Mouse (Mus musculus): Measurements from ENCODE around the gene Islr. TPM values are rescaled to one million over a fixed set of nuclear protein-coding genes. Genes with fewer than 3 reads are reported as not detected.
A peak's percentile ranks its signal among the peaks of the same experiment; 100 is the strongest.
"Not testable (repeated sequence)": the region's sequence is repeated elsewhere in the genome, so short reads cannot be mapped to it uniquely, and the experiment has no call there.

Gene Islr
- total RNA-seq (2021) = 10 to 100 TPM; 16.5 to 17.4 TPM
- long read RNA-seq, experiment 1, transcript Islr-202 (2 exons, 2,076 nt) = major isoform, 11 of 26 reads
- long read RNA-seq, experiment 1, transcript Islr-201 (2 exons, 2,223 nt) = minor isoform, 7 of 26 reads
- long read RNA-seq, experiment 1, partial matches to known transcripts = 0 of 26 reads
- long read RNA-seq, experiment 1, other reads (novel, unspliced or antisense) = 8 of 26 reads
- long read RNA-seq, experiment 2, transcript Islr-202 (2 exons, 2,076 nt) = major isoform, 9 of 20 reads
- long read RNA-seq, experiment 2, transcript Islr-201 (2 exons, 2,223 nt) = minor isoform, 5 of 20 reads
- long read RNA-seq, experiment 2, partial matches to known transcripts = 0 of 20 reads
- long read RNA-seq, experiment 2, other reads (novel, unspliced or antisense) = 6 of 20 reads

GRCm38 (mm10) chr9:58203516-58204447 lies at the start of gene Islr, which contains the start of gene Islr2:
Gene Islr (minus strand): TSS chr9:58204306.
Gene Islr2 (minus strand): TSS chr9:58204319.
- DNase-seq (ENCODE audit: low spot score in 2 of 2) = peak; percentile 38 to 44

- not testable (repeated sequence) for DNase-seq (ENCODE audit: low spot score in 2 of 2)
These were observed 49.7 kb upstream of the Islr start for GRCm38 (mm10) chr9:58253805-58254122.

- peak; percentile 93 to 94 for DNase-seq (ENCODE audit: low spot score in 2 of 2)
These were observed 49.1 kb upstream of the Islr start, which contains the start of gene Stoml1 for GRCm38 (mm10) chr9:58253033-58253804. Gene Stoml1 (plus strand): TSS chr9:58253164.

GRCm38 (mm10) chr9:58250730-58251129 lies 46.6 kb upstream of the Islr start:
- DNase-seq (ENCODE audit: low spot score in 2 of 2) = not testable (repeated sequence)

GRCm38 (mm10) chr9:58250322-58250721 lies 46.2 kb upstream of the Islr start:
- no peak for DNase-seq (ENCODE audit: low spot score in 2 of 2)

GRCm38 (mm10) chr9:58249592-58250192 lies 45.6 kb upstream of the Islr start, which contains the start of gene Pml:
Gene Pml (minus strand): TSS chr9:58249786.
- DNase-seq (ENCODE audit: low spot score in 2 of 2) = peak; percentile 62 to 64

- DNase-seq (ENCODE audit: low spot score in 2 of 2) = no peak
These were observed 44.8 kb upstream of the Islr start for GRCm38 (mm10) chr9:58248746-58249413.

- peak; percentile 75 to 81 for DNase-seq (ENCODE audit: low spot score in 2 of 2)
These were observed 43.1 kb upstream of the Islr start for GRCm38 (mm10) chr9:58247064-58247759.

- DNase-seq (ENCODE audit: low spot score in 2 of 2) = no peak
These were observed 42.0 kb upstream of the Islr start for GRCm38 (mm10) chr9:58246083-58246591.

GRCm38 (mm10) chr9:58243696-58244095 lies 39.6 kb upstream of the Islr start:
- DNase-seq (ENCODE audit: low spot score in 2 of 2) = no peak

GRCm38 (mm10) chr9:58242696-58243095 lies 38.6 kb upstream of the Islr start:
- DNase-seq (ENCODE audit: low spot score in 2 of 2) = no peak

GRCm38 (mm10) chr9:58241780-58242485 lies 37.8 kb upstream of the Islr start:
- no peak for DNase-seq (ENCODE audit: low spot score in 2 of 2)

GRCm38 (mm10) chr9:58234502-58235015 lies 30.5 kb upstream of the Islr start:
- no peak for DNase-seq (ENCODE audit: low spot score in 2 of 2)

GRCm38 (mm10) chr9:58232374-58232773 lies 28.3 kb upstream of the Islr start:
- DNase-seq (ENCODE audit: low spot score in 2 of 2) = no peak

GRCm38 (mm10) chr9:58231746-58232145 lies 27.6 kb upstream of the Islr start:
- DNase-seq (ENCODE audit: low spot score in 2 of 2) = no peak

- DNase-seq (ENCODE audit: low spot score in 2 of 2) = no peak
These were observed 24.8 kb upstream of the Islr start for GRCm38 (mm10) chr9:58228777-58229466.
